Mouse (Mus musculus): ENCODE measurements around the gene Ndufaf1. TPM values are rescaled to one million over a fixed set of nuclear protein-coding genes. Genes with fewer than 3 reads are reported as not detected.
A peak's percentile ranks its signal among the peaks of the same experiment; 100 is the strongest.

Ndufaf1 gene
- polyA plus RNA-seq (2015; fragmentation: Nextera tagmentation; extraction: Ambion mirVana): 38.3 and 43.2 TPM in 2 replicates

DNA sequence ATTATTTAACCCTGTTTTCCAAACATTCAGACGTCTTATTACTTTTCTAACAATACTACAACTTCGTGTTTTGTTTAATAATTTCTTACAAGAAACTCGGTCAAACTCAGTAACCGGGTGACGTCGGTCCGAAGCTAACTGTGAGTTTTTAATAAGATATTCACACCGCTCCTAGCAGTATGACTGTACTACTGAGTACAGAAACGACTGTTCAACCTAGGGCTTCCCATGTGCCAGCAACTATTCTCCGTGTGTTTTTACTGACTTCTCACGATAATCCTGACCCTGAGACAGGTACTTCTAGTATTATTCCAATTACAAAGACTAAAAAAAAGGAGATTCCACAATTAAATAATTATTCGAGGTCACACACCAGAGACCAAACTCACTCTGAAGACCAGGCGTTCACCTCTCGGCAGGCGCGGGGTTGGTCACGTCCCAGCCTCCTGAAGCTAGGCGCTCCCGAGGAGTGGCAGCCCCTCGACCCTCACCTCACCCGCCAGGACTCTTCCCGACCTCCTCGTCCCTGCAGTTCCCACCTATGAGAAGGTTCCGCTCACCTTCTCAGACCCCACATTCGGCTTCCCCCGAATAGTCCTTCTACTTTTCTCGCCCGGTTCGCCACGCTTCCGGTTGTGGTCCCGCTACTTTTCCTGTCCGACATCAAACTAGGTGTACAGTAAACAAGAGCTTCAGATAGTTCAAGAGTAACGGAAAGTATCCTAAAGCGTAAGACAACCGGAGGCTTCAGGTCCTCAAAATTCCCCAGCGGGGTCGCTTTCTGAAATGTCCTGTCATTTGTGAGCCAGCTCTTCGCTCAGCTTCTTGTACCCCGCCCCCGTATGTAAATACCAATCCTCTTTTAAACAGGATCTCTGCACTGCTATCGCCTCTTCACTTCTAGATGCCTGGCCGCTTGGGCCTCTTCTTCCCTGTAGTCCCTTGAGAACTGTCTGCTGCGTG lies at the start of gene Ndufaf1:
Ndufaf1 (minus strand) TSS at position 608 of the 963 bp plus-strand sequence.
- Histone ChIP-seq H3K9ac (peak within 1 kb of the TSS; percentile 87), H3K36me3 (ENCODE audit: poor library complexity, severe bottlenecking) (peaks cover 22% of the 10 kb centered on the region), H3K9me3 (replicated peaks) (no peaks in the 10 kb centered on the region), H3K27me3 (no peaks in the 10 kb centered on the region), H3K4me2 (peak within 1 kb of the TSS; percentile 78), H3K4me1 (peaks cover 9% of the 10 kb centered on the region), H3K27ac (no peak within 1 kb of the TSS), H3K4me3 (peak within 1 kb of the TSS; percentile 83)
- ATAC-seq: peak; percentile 83
- WGBS: 1% methylated on average over 44 of the region's 44 CpGs

DNA sequence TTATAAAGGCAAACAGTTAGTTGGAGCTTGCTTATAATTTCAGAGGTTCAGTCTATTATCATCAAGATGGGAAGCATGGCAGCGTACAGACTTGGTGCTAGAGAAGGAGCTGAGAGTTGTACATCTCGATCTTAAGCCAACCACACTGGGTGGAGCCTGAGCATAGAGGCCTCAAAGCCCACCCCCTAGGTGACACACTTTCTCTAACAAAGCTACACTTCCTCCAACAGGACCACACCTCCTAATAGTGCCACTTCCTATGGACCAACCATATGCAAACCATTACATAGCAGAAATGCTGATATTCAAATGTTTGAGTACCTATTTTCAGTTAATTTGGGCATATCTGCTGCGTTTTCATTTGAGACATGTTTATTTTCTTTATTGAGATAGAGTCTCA lies 47.4 kb upstream of the Ndufaf1 start:
- no peaks in the 10 kb centered on the region for H3K27me3 ChIP-seq
- H3K9ac ChIP-seq: no peak overlapping the region
- ATAC-seq: no peak
- H3K4me1 ChIP-seq: no peaks in the 10 kb centered on the region
- no peak overlapping the region for H3K4me2 ChIP-seq
- H3K36me3 ChIP-seq (ENCODE audit: poor library complexity, severe bottlenecking): peaks cover 75% of the 10 kb centered on the region
- H3K9me3 ChIP-seq (replicated peaks): no peaks in the 10 kb centered on the region
- WGBS: 87% methylated on average over 3 of the region's 3 CpGs
- no peak overlapping the region for H3K4me3 ChIP-seq
- no peak overlapping the region for H3K27ac ChIP-seq

DNA sequence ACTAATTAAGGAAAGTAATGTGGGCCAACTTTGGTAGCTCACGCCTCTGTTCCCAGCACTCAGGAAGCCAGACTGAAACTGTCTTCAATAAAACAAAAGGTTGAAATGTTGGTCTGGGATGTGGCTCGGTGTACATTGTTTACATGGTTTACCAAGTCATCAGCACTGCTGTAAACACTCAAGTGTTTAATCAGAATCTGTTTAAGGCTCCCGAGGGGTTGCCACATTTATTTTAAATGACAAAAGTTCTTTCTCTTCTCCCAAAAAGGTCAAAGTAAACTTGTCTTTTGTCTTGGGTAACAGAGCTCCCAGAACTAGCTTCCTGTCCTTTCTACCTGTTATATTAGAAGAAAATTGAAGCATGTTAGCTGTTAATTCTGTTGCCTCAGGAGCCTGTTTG lies 45.0 kb upstream of the Ndufaf1 start:
- Histone ChIP-seq H3K4me2 (no peak overlapping the region), H3K9ac (no peak overlapping the region), H3K27ac (no peak overlapping the region), H3K4me1 (no peaks in the 10 kb centered on the region), H3K4me3 (no peak overlapping the region), H3K36me3 (ENCODE audit: poor library complexity, severe bottlenecking) (peaks cover 76% of the 10 kb centered on the region), H3K27me3 (no peaks in the 10 kb centered on the region), H3K9me3 (replicated peaks) (no peaks in the 10 kb centered on the region)
- ATAC-seq: no peak
- WGBS: 92% methylated on average over 3 of the region's 3 CpGs

DNA sequence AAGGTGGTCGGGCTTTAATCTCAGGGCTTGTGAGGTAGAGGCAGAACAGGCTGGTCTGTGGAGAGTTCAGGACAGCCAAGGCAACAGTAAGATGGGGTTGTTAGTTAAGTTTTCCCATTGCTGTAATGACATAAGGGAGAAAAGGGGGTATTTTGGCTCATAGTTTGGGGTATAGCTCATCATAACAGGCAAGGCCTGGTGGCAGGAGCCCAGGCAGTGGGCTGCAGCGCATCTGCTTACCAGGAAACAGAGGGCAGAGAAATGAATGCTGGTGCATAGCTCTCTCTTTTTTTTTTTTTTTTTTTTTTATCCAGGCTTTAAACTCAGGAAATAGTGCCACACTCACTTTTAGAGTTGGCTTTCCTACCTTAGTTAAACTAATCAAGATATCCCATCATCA lies 40.5 kb upstream of the Ndufaf1 start:
- H3K27me3 ChIP-seq: no peaks in the 10 kb centered on the region
- H3K9me3 ChIP-seq (replicated peaks): no peaks in the 10 kb centered on the region
- no peaks in the 10 kb centered on the region for H3K4me1 ChIP-seq
- no peak overlapping the region for H3K4me3 ChIP-seq
- H3K27ac ChIP-seq: no peak overlapping the region
- WGBS: 97% methylated on average over 2 of the region's 2 CpGs
- H3K36me3 ChIP-seq (ENCODE audit: poor library complexity, severe bottlenecking): peaks cover 59% of the 10 kb centered on the region
- no peak for ATAC-seq
- no peak overlapping the region for H3K4me2 ChIP-seq
- H3K9ac ChIP-seq: no peak overlapping the region

DNA sequence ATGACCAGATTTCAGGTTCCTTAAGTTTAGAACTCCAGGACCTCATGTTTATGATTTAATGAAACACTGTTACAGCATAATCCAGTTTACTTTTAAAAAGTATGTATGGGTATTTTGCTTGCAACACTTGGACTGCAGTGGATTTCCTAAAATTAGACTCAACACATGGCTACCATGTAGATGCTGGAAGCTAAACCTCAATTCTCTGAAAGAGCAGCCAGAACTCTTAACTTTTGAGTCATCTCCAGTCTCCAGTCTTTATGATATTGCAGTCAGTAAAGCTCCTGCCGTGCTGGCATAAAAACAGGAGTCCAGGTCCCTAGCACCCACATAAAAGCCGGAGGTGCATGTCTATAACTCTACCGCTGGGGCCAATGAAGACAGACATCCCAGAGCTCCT lies 37.3 kb upstream of the Ndufaf1 start:
- Histone ChIP-seq H3K36me3 (ENCODE audit: poor library complexity, severe bottlenecking) (peaks cover 33% of the 10 kb centered on the region), H3K9ac (no peak overlapping the region), H3K4me1 (no peaks in the 10 kb centered on the region), H3K27me3 (no peaks in the 10 kb centered on the region), H3K4me3 (no peak overlapping the region), H3K27ac (no peak overlapping the region), H3K4me2 (no peak overlapping the region), H3K9me3 (replicated peaks) (no peaks in the 10 kb centered on the region)
- 97% methylated on average over 3 of the region's 3 CpGs for WGBS
- ATAC-seq: no peak

DNA sequence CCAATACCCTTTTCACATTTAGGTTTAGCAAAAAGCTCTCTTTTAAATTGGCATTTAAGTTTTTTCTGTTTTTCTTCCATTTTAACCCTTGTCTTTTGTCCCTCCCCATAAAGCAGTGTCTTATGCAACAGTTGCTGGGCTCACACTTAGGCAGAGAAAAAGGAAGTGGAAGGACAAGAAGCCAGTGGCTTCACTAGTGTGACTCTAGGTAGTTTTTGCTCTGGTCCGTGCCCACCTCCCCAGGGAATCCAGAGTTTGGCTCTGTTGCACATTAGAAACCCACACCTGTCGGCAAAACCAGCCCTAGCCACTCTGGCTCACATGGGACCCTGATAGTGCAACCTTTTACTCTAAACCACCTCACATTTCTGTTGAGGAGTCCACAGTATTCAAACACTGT lies 35.8 kb upstream of the Ndufaf1 start:
- no peak overlapping the region for H3K27ac ChIP-seq
- WGBS: 98% methylated on average over 2 of the region's 2 CpGs
- H3K36me3 ChIP-seq (ENCODE audit: poor library complexity, severe bottlenecking): peaks cover 29% of the 10 kb centered on the region
- no peak overlapping the region for H3K4me3 ChIP-seq
- no peaks in the 10 kb centered on the region for H3K9me3 ChIP-seq (replicated peaks)
- ATAC-seq: no peak
- no peaks in the 10 kb centered on the region for H3K27me3 ChIP-seq
- H3K4me2 ChIP-seq: no peak overlapping the region
- no peak overlapping the region for H3K9ac ChIP-seq
- H3K4me1 ChIP-seq: no peaks in the 10 kb centered on the region

DNA sequence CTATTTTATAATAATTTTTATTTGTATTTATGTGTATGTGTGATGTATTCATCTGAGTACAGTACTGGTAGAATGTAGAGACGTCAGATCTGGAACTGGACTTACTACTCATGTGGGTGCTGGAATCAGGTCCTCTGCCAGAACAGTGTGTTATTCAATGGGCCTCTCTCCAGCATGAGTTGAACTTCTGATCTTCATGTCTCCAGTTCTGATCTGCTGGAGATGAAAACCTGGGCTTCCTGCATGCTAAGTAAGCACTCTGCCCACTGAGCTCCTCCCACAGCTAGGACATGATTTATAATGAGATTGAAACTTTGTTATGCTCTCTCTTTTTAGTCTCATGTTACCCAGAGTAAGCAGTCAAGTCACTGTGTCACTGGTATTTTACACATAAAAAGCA lies 33.5 kb upstream of the Ndufaf1 start:
- H3K9me3 ChIP-seq (replicated peaks): no peaks in the 10 kb centered on the region
- no peaks in the 10 kb centered on the region for H3K27me3 ChIP-seq
- no peak for ATAC-seq
- no peak overlapping the region for H3K9ac ChIP-seq
- no peak overlapping the region for H3K4me2 ChIP-seq
- 85% methylated on average over 1 of the region's 1 CpGs for WGBS
- H3K4me1 ChIP-seq: no peaks in the 10 kb centered on the region
- H3K4me3 ChIP-seq: no peak overlapping the region
- no peak overlapping the region for H3K27ac ChIP-seq
- H3K36me3 ChIP-seq (ENCODE audit: poor library complexity, severe bottlenecking): peaks cover 22% of the 10 kb centered on the region

DNA sequence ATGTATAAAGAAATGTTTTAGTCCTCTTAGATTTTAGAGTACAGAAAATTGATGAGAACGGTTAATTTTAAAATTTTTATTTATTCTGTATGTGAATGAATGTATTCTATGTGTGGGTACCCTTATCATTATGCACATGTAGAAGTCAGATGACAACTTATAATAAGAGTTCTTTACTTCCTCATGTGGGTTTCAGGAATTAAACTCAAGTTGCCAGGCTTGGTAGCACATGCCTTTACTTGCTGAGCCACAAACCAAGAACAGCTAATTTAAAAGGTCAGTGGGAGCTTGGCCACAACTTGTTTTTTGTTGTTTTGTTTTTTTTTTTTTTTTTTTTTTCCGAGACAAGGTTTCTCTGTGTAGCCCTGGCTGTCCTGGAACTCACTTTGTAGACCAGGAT lies 32.2 kb upstream of the Ndufaf1 start:
- ATAC-seq: no peak
- H3K9me3 ChIP-seq (replicated peaks): no peaks in the 10 kb centered on the region
- 90% methylated on average over 2 of the region's 2 CpGs for WGBS

GRCm38 (mm10) chr2:119692003-119692701 lies 29.5 kb upstream of the Ndufaf1 start:
- H3K4me1 ChIP-seq: no peaks in the 10 kb centered on the region
- no peaks in the 10 kb centered on the region for H3K27me3 ChIP-seq
- no peak overlapping the region for H3K9ac ChIP-seq
- 83% methylated on average over 9 of the region's 9 CpGs for WGBS
- no peak for ATAC-seq
- no peak overlapping the region for H3K4me3 ChIP-seq
- no peaks in the 10 kb centered on the region for H3K9me3 ChIP-seq (replicated peaks)
- peaks cover 20% of the 10 kb centered on the region for H3K36me3 ChIP-seq (ENCODE audit: poor library complexity, severe bottlenecking)
- H3K4me2 ChIP-seq: no peak overlapping the region
- no peak overlapping the region for H3K27ac ChIP-seq

More for the DNA sequence above, 32.2 kb upstream of the Ndufaf1 start:
- Histone ChIP-seq H3K9ac (no peak overlapping the region), H3K4me1 (no peaks in the 10 kb centered on the region), H3K4me2 (no peak overlapping the region), H3K36me3 (ENCODE audit: poor library complexity, severe bottlenecking) (peaks cover 16% of the 10 kb centered on the region; the same call in 1 of the 2 replicates), H3K4me3 (no peak overlapping the region), H3K27ac (no peak overlapping the region), H3K27me3 (no peaks in the 10 kb centered on the region)

DNA sequence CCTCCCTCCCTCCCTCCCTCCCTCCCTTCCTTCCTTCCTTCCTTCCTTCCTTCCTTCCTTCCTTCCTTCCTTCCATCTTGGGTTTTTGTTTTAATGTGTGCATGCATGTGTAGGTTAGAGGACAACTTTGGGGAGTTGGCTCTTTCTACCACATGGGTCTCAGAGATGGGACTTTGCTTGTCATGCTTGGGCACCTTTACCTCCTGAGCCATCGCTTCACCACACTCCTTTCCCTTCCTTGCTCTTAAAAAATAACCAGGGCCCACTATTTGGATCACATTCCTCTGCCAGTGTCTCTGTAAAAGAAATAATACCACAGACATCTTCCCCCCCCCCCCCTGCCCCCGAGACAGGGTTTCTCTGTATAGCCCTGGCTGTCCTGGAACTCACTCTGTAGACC lies 21.1 kb upstream of the Ndufaf1 start:
- no peak for ATAC-seq
- H3K4me1 ChIP-seq: no peaks in the 10 kb centered on the region
- H3K4me3 ChIP-seq: no peak overlapping the region
- H3K9ac ChIP-seq: no peak overlapping the region
- H3K4me2 ChIP-seq: no peak overlapping the region
- H3K9me3 ChIP-seq (replicated peaks): no peaks in the 10 kb centered on the region
- peaks cover 20% of the 10 kb centered on the region for H3K36me3 ChIP-seq (ENCODE audit: poor library complexity, severe bottlenecking)
- no peaks in the 10 kb centered on the region for H3K27me3 ChIP-seq
- no peak overlapping the region for H3K27ac ChIP-seq
- WGBS: 84% methylated on average over 2 of the region's 2 CpGs

GRCm38 (mm10) chr2:119675831-119676230 lies 13.2 kb upstream of the Ndufaf1 start:
- WGBS: 3% methylated on average over 5 of the region's 5 CpGs
- H3K36me3 ChIP-seq (ENCODE audit: poor library complexity, severe bottlenecking): 0 out of 2 replicates have a peak, but pooled peaks cover 3% of the 10 kb centered on the region
- H3K4me1 ChIP-seq: peaks cover 24% of the 10 kb centered on the region
- H3K27ac ChIP-seq: no peak overlapping the region
- peak overlapping the region; percentile 99 for H3K4me3 ChIP-seq
- H3K27me3 ChIP-seq: peaks cover 10% of the 10 kb centered on the region; the same call in 1 of the 2 replicates
- peak overlapping the region; percentile 84 for H3K4me2 ChIP-seq
- no peaks in the 10 kb centered on the region for H3K9me3 ChIP-seq (replicated peaks)
- ATAC-seq: no peak
- H3K9ac ChIP-seq: peak overlapping the region; percentile 99

GRCm38 (mm10) chr2:119675215-119675784 lies 12.7 kb upstream of the Ndufaf1 start:
- Histone ChIP-seq H3K27me3 (peaks cover 10% of the 10 kb centered on the region; the same call in 1 of the 2 replicates), H3K9ac (peak overlapping the region; percentile 99), H3K4me1 (peaks cover 24% of the 10 kb centered on the region), H3K27ac (peak overlapping the region; percentile 55), H3K9me3 (replicated peaks) (no peaks in the 10 kb centered on the region), H3K36me3 (ENCODE audit: poor library complexity, severe bottlenecking) (0 out of 2 replicates have a peak, but pooled peaks cover 3% of the 10 kb centered on the region), H3K4me3 (peak overlapping the region; percentile 99), H3K4me2 (peak overlapping the region; percentile 84)
- 1% methylated on average over 34 of the region's 39 CpGs for WGBS
- ATAC-seq: peak; percentile 85

Measured in forebrain, embryonic 13.5 days (tissue).